Mouse (Mus musculus) right cerebral cortex, adult 2 months (tissue): Measurements from ENCODE around the gene Cog5.

ENCODE experiments used
- DNase-seq, 2 experiments: peaks; one replicate each; pipeline ENCODE4 v3.0.0; 2021 to 2022; ENCODE audit warnings: low spot score in 2 of 2

The Cog5 gene

GRCm38 (mm10) chr12:31823671-31824070 lies 169.0 kb downstream of the Cog5 start:
- no peak for DNase-seq

GRCm38 (mm10) chr12:31824831-31825230 lies 170.2 kb downstream of the Cog5 start:
- no peak for DNase-seq

- peak; percentile 22 to 52 for DNase-seq
These were observed 171.2 kb downstream of the Cog5 start for GRCm38 (mm10) chr12:31825821-31826220.

- DNase-seq: no peak
These were observed 171.8 kb downstream of the Cog5 start for GRCm38 (mm10) chr12:31826476-31826875.

- no peak for DNase-seq
These were observed 180.8 kb downstream of the Cog5 start for GRCm38 (mm10) chr12:31835480-31835879.

GRCm38 (mm10) chr12:31836211-31836610 lies 181.5 kb downstream of the Cog5 start:
- no peak for DNase-seq

- no peak for DNase-seq
These were observed 183.9 kb downstream of the Cog5 start for GRCm38 (mm10) chr12:31838521-31838920.

GRCm38 (mm10) chr12:31839249-31839648 lies 184.6 kb downstream of the Cog5 start:
- no peak for DNase-seq

- no peak for DNase-seq
These were observed 191.4 kb downstream of the Cog5 start for GRCm38 (mm10) chr12:31846077-31846476.

GRCm38 (mm10) chr12:31848630-31849415 lies 194.2 kb downstream of the Cog5 start:
- DNase-seq: peak; percentile 39 to 43

- DNase-seq: no peak
These were observed 194.9 kb downstream of the Cog5 start for GRCm38 (mm10) chr12:31849601-31850000.

GRCm38 (mm10) chr12:31854039-31854438 lies 199.4 kb downstream of the Cog5 start:
- no peak for DNase-seq

- no peak for DNase-seq
These were observed 200.1 kb downstream of the Cog5 start for GRCm38 (mm10) chr12:31854817-31855216.

GRCm38 (mm10) chr12:31857784-31858183 lies 203.1 kb downstream of the Cog5 start:
- peak in 1 of 2 experiments; percentile 15 for DNase-seq

- DNase-seq: no peak
These were observed 208.2 kb downstream of the Cog5 start for GRCm38 (mm10) chr12:31862668-31863538.

GRCm38 (mm10) chr12:31876775-31877174 lies 222.1 kb downstream of the Cog5 start:
- no peak for DNase-seq

GRCm38 (mm10) chr12:31882736-31883135 lies 228.1 kb downstream of the Cog5 start:
- DNase-seq: no peak

GRCm38 (mm10) chr12:31884365-31884764 lies 229.7 kb downstream of the Cog5 start:
- no peak for DNase-seq

GRCm38 (mm10) chr12:31885084-31885483 lies 230.4 kb downstream of the Cog5 start:
- no peak for DNase-seq

GRCm38 (mm10) chr12:31885844-31886606 lies 231.4 kb downstream of the Cog5 start:
- peak; percentile 73 to 81 for DNase-seq

GRCm38 (mm10) chr12:31890685-31891084 lies 236.0 kb downstream of the Cog5 start:
- DNase-seq: no peak

- DNase-seq: no peak
These were observed 237.4 kb downstream of the Cog5 start for GRCm38 (mm10) chr12:31892079-31892478.
